Mouse (Mus musculus): ENCODE measurements around the gene Vps26c. TPM values are rescaled to one million over a fixed set of nuclear protein-coding genes. Genes with fewer than 3 reads are reported as not detected.
A peak's percentile ranks its signal among the peaks of the same experiment; 100 is the strongest.

The Vps26c gene
- polyA plus RNA-seq, 1 experiment from 2014 or later: 93.4 TPM

GRCm38 (mm10) chr16:94567751-94568150, 41.1 kb upstream of the Vps26c start:
- no peak overlapping the region; the same call in 1 of the 2 replicates for H3K4me2 ChIP-seq
- H3K4me1 ChIP-seq: peaks cover 21% of the 10 kb centered on the region
- no peaks in the 10 kb centered on the region for H3K9me3 ChIP-seq (replicated peaks)
- H3K27ac ChIP-seq (replicated peaks): peak overlapping the region; percentile 100; the same call in 1 of the 2 replicates
- no peaks in the 10 kb centered on the region for H3K36me3 ChIP-seq
- no peaks in the 10 kb centered on the region for H3K27me3 ChIP-seq (replicated peaks)
- WGBS: 78% methylated on average over 5 of the region's 5 CpGs
- no peak overlapping the region; the same call in 1 of the 2 replicates for H3K4me3 ChIP-seq (replicated peaks)
- H3K9ac ChIP-seq (replicated peaks): no peak overlapping the region
- no peak for ATAC-seq (ENCODE audit: low FRiP score)

DNA sequence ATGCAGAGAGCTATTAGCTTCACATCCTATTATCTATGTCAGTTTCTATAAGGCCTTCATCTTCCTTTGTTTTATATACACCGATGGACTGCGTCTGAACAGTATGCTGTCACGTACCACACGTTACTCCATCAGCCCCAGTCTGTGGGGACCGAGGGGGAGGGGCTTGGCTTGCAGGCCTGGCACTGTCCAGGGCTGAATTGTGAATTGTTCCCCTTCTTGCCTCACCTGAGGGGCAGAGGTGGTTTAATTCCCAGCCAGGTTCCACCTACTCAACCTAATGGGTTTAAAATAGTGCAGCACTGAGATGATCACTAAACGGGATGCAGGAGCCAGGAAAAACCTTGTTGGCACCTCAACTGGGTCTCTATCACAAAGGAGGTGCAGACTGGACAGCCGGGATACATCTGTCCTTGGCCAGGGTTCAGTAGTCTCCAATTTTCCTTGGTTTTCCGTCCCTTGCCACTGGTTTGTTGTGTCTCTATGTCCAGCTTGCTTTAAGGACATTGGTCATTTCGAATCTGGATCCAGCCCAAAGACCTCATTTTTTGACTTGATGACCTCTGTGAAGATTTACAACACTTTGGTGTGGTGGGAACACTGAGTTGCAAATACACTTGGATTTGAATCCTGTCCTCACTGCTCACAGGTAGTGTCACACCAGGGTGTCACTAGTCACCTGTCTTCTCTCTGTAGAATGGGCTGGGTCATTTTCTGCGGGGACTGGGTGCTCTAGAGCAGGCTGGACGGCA, 40.4 kb upstream of the Vps26c start:
- no peak overlapping the region for H3K27ac ChIP-seq (replicated peaks)
- peaks cover 14% of the 10 kb centered on the region for H3K4me1 ChIP-seq
- H3K36me3 ChIP-seq: no peaks in the 10 kb centered on the region
- no peak overlapping the region for H3K4me2 ChIP-seq
- ATAC-seq (ENCODE audit: low FRiP score): no peak
- WGBS: 86% methylated on average over 11 of the region's 11 CpGs
- H3K4me3 ChIP-seq (replicated peaks): no peak overlapping the region
- no peaks in the 10 kb centered on the region for H3K27me3 ChIP-seq (replicated peaks)
- H3K9ac ChIP-seq (replicated peaks): no peak overlapping the region
- no peaks in the 10 kb centered on the region for H3K9me3 ChIP-seq (replicated peaks)

- Histone ChIP-seq H3K36me3 (no peaks in the 10 kb centered on the region), H3K4me3 (replicated peaks) (no peak overlapping the region), H3K27ac (replicated peaks) (no peak overlapping the region), H3K27me3 (replicated peaks) (no peaks in the 10 kb centered on the region), H3K4me2 (no peak overlapping the region), H3K9me3 (replicated peaks) (no peaks in the 10 kb centered on the region), H3K4me1 (peaks cover 7% of the 10 kb centered on the region), H3K9ac (replicated peaks) (no peak overlapping the region)
- 71% methylated on average over 8 of the region's 8 CpGs for WGBS
- ATAC-seq (ENCODE audit: low FRiP score): no peak
Observed at GRCm38 (mm10) chr16:94566124-94566523, 39.5 kb upstream of the Vps26c start.

DNA sequence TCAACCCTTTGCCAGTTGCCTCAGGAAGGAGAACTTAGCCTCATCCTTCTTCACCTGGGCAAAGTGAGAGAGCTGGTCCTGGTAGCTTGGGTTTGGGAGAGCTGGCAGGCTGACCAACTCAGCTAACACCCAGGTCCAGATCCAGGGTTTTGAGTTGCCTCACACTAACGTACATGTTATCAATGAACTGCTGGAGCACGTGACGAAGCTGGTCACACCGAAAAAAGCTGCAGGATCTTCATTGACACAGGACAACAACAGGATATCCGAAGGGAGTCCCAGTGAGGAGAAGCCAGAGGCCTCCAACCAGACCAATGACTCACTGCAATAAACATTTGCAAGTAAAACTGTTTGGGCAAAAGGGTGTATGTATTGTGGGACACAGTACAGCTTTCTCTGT, 34.0 kb upstream of the Vps26c start:
- no peaks in the 10 kb centered on the region for H3K36me3 ChIP-seq
- H3K9me3 ChIP-seq (replicated peaks): no peaks in the 10 kb centered on the region
- no peaks in the 10 kb centered on the region for H3K4me1 ChIP-seq
- no peaks in the 10 kb centered on the region for H3K27me3 ChIP-seq (replicated peaks)
- no peak overlapping the region for H3K27ac ChIP-seq (replicated peaks)
- 85% methylated on average over 5 of the region's 5 CpGs for WGBS
- no peak overlapping the region for H3K9ac ChIP-seq (replicated peaks)
- H3K4me2 ChIP-seq: no peak overlapping the region
- ATAC-seq (ENCODE audit: low FRiP score): no peak
- no peak overlapping the region for H3K4me3 ChIP-seq (replicated peaks)

DNA sequence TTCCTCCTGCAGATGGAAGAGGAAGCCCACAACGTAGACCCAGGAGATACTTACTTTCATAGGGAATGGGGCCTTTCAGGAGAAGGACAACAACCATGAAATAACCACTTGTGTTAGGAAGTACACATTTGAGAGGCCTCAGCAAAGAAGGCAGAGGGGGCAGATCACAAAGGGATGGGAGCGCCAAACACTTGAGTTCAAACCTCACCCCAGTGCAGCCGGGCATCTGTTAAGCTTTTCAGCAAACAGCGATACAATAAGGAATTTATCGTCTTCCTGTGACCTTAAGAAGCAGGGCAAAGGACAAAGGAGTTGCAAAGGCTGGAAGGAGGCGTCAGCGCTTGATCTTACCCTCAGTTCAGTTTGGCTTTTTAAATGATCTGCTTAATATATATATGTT, 33.2 kb upstream of the Vps26c start:
- no peak overlapping the region for H3K4me2 ChIP-seq
- no peak overlapping the region for H3K9ac ChIP-seq (replicated peaks)
- H3K4me1 ChIP-seq: no peaks in the 10 kb centered on the region
- no peaks in the 10 kb centered on the region for H3K9me3 ChIP-seq (replicated peaks)
- H3K27ac ChIP-seq (replicated peaks): no peak overlapping the region
- no peak overlapping the region for H3K4me3 ChIP-seq (replicated peaks)
- no peaks in the 10 kb centered on the region for H3K36me3 ChIP-seq
- WGBS: 70% methylated on average over 7 of the region's 7 CpGs
- no peak for ATAC-seq (ENCODE audit: low FRiP score)
- H3K27me3 ChIP-seq (replicated peaks): no peaks in the 10 kb centered on the region

DNA sequence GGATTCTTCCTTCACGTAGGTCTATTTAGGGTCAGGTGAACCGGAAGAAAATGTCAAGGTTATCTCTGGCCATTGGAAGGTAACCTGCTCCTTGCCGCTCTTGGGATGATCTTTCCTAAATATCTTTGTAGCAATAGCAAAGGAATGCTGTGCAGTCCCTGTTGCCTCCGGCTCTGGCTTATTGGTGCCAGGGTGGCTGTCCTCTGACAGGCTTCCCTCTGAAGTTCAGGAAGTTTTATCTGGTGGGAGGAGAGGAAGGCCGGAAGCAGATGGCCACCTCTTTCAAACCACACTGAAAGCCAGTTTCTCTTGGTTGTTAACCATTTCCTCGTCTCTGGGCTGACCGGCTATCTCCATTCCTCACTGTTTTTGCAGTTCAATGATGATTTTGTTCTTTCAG, 32.7 kb upstream of the Vps26c start:
- 71% methylated on average over 7 of the region's 7 CpGs for WGBS

GRCm38 (mm10) chr16:94556228-94556627, 29.6 kb upstream of the Vps26c start:
- Histone ChIP-seq H3K4me2 (no peak overlapping the region), H3K27me3 (replicated peaks) (no peaks in the 10 kb centered on the region), H3K9me3 (replicated peaks) (no peaks in the 10 kb centered on the region), H3K4me1 (peaks cover 3% of the 10 kb centered on the region; the same call in 1 of the 2 replicates), H3K9ac (replicated peaks) (no peak overlapping the region), H3K4me3 (replicated peaks) (no peak overlapping the region), H3K27ac (replicated peaks) (no peak overlapping the region), H3K36me3 (no peaks in the 10 kb centered on the region)
- no peak for ATAC-seq (ENCODE audit: low FRiP score)
- WGBS: 84% methylated on average over 5 of the region's 5 CpGs

More for the DNA sequence above, 32.7 kb upstream of the Vps26c start:
- H3K9me3 ChIP-seq (replicated peaks): no peaks in the 10 kb centered on the region
- no peaks in the 10 kb centered on the region for H3K27me3 ChIP-seq (replicated peaks)
- ATAC-seq (ENCODE audit: low FRiP score): no peak
- H3K4me3 ChIP-seq (replicated peaks): no peak overlapping the region
- H3K4me1 ChIP-seq: no peaks in the 10 kb centered on the region
- no peak overlapping the region for H3K4me2 ChIP-seq
- no peaks in the 10 kb centered on the region for H3K36me3 ChIP-seq
- no peak overlapping the region for H3K9ac ChIP-seq (replicated peaks)
- H3K27ac ChIP-seq (replicated peaks): no peak overlapping the region

GRCm38 (mm10) chr16:94555346-94555745, 28.7 kb upstream of the Vps26c start:
- Histone ChIP-seq H3K9me3 (replicated peaks) (no peaks in the 10 kb centered on the region), H3K4me3 (replicated peaks) (no peak overlapping the region), H3K9ac (replicated peaks) (no peak overlapping the region), H3K4me1 (peaks cover 3% of the 10 kb centered on the region; the same call in 1 of the 2 replicates), H3K27me3 (replicated peaks) (no peaks in the 10 kb centered on the region), H3K4me2 (no peak overlapping the region), H3K36me3 (no peaks in the 10 kb centered on the region), H3K27ac (replicated peaks) (no peak overlapping the region)
- 88% methylated on average over 7 of the region's 7 CpGs for WGBS
- no peak for ATAC-seq (ENCODE audit: low FRiP score)

DNA sequence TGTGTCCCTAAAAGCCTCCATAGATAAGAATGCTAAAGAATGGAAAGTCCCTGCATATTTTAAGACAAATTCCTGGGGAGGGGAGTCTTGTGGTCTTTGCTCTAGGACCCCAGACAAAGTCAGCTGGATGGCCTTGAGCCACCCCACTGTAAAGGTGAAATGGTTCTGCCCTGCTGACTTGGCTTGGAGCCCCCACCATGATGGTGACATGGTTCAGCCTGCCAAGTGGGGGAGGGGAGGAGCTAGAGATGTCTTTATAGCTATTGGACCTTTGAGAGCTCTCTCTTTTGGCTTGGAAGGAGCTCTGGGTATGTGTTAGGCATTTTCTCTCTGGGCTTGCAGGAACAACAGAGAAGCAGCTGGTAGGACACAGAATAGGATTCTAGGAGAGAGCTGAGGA, 25.3 kb upstream of the Vps26c start:
- Histone ChIP-seq H3K4me2 (no peak overlapping the region), H3K9me3 (replicated peaks) (no peaks in the 10 kb centered on the region), H3K36me3 (no peaks in the 10 kb centered on the region)

GRCm38 (mm10) chr16:94549813-94550212, 23.2 kb upstream of the Vps26c start:
- Histone ChIP-seq H3K4me3 (replicated peaks) (no peak overlapping the region), H3K4me1 (peaks cover 3% of the 10 kb centered on the region; the same call in 1 of the 2 replicates), H3K27ac (replicated peaks) (no peak overlapping the region), H3K36me3 (no peaks in the 10 kb centered on the region), H3K4me2 (no peak overlapping the region), H3K9me3 (replicated peaks) (no peaks in the 10 kb centered on the region), H3K27me3 (replicated peaks) (no peaks in the 10 kb centered on the region), H3K9ac (replicated peaks) (no peak overlapping the region)
- no peak for ATAC-seq (ENCODE audit: low FRiP score)
- 79% methylated on average over 10 of the region's 10 CpGs for WGBS

More for the DNA sequence above, 25.3 kb upstream of the Vps26c start:
- Histone ChIP-seq H3K4me1 (peaks cover 3% of the 10 kb centered on the region; the same call in 1 of the 2 replicates), H3K27ac (replicated peaks) (no peak overlapping the region), H3K4me3 (replicated peaks) (no peak overlapping the region), H3K27me3 (replicated peaks) (no peaks in the 10 kb centered on the region), H3K9ac (replicated peaks) (no peak overlapping the region)
- ATAC-seq (ENCODE audit: low FRiP score): no peak

GRCm38 (mm10) chr16:94545781-94546562, 19.3 kb upstream of the Vps26c start:
- no peak for ATAC-seq (ENCODE audit: low FRiP score)
- WGBS: 48% methylated on average over 8 of the region's 8 CpGs
- Histone ChIP-seq H3K4me2 (no peak overlapping the region), H3K9ac (replicated peaks) (no peak overlapping the region), H3K27me3 (replicated peaks) (no peaks in the 10 kb centered on the region), H3K9me3 (replicated peaks) (no peaks in the 10 kb centered on the region), H3K36me3 (no peaks in the 10 kb centered on the region), H3K4me1 (no peaks in the 10 kb centered on the region), H3K27ac (replicated peaks) (no peak overlapping the region), H3K4me3 (replicated peaks) (no peak overlapping the region)

DNA sequence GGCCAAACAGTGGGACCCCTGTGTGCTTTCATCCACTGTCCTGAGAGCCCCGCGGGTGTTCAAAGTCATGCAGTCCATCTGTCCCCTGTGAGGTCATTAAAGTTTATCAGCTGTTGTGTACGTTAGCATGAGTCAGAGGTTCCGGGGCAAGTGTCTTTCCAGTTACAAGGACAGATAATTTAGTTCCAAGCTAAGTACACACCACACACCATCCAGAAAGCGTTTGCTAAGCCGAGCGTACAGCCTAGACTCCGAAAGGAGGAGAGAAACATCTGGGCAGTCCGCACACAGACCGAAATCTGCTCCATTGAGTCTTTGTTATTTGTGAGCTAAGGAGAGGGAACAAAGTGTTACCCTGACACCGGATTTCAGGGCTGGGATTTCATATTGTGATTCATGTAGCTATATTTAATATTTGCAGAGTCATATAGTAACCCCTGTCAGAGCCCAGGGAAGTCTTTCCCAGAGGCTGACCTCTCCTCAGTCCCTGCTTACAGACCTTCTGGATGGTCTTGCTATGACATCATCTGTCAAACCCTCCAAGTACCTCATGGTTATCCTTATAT, 18.0 kb upstream of the Vps26c start:
- 49% methylated on average over 11 of the region's 11 CpGs for WGBS
- H3K9ac ChIP-seq (replicated peaks): no peak overlapping the region
- H3K4me3 ChIP-seq (replicated peaks): no peak overlapping the region
- no peaks in the 10 kb centered on the region for H3K9me3 ChIP-seq (replicated peaks)
- H3K27ac ChIP-seq (replicated peaks): no peak overlapping the region
- H3K27me3 ChIP-seq (replicated peaks): no peaks in the 10 kb centered on the region
- H3K36me3 ChIP-seq: no peaks in the 10 kb centered on the region
- no peak overlapping the region for H3K4me2 ChIP-seq
- ATAC-seq (ENCODE audit: low FRiP score): no peak
- no peaks in the 10 kb centered on the region for H3K4me1 ChIP-seq

All from neural tube, embryonic 15.5 days (tissue).